Mouse (Mus musculus) stomach, embryonic 16.5 days (tissue): Measurements from ENCODE around the gene Adcy6. TPM values are rescaled to one million over a fixed set of nuclear protein-coding genes. Genes with fewer than 3 reads are reported as not detected.
"Not testable (repeated sequence)": the region's sequence is repeated elsewhere in the genome, so short reads cannot be mapped to it uniquely, and the experiment has no call there.

Experiments used
- ATAC-seq: fragments of 200-750 bp; cut with Nextera tagmentation; 2 replicates; pipeline ENCODE4 v1.8.0; 2017; ENCODE audit warnings: moderate number of reproducible peaks, moderate TSS enrichment; ENCODE audit not compliant: insufficient read depth, low FRiP score
- H3K27ac ChIP-seq: fragments of 300-500 bp; sonication (generic); 2 replicates; pipeline ENCODE4 v1.5.1; 2014; ENCODE audit warnings: low read length
- H3K27me3 ChIP-seq: fragments of 300-500 bp; sonication (generic); 2 replicates; pipeline ENCODE4 v1.6.1; 2014; ENCODE audit warnings: low read length, control low read depth, mixed read lengths; ENCODE audit not compliant: control insufficient read depth, insufficient read depth
- H3K36me3 ChIP-seq: fragments of 300-500 bp; sonication (generic); 2 replicates; pipeline ENCODE4 v1.6.1; 2014; ENCODE audit warnings: low read length; ENCODE audit not compliant: control insufficient read depth, insufficient read depth
- H3K4me1 ChIP-seq: fragments of 300-500 bp; sonication (generic); 2 replicates; pipeline ENCODE4 v1.6.1; 2014; ENCODE audit warnings: low read length, control low read depth, mixed read lengths; ENCODE audit not compliant: control insufficient read depth, insufficient read depth
- H3K4me2 ChIP-seq: fragments of 300-500 bp; sonication (generic); 2 replicates; pipeline ENCODE4 v1.6.1; 2014; ENCODE audit warnings: low read depth, low read length, mixed read lengths
- H3K4me3 ChIP-seq: fragments of 300-500 bp; sonication (generic); replicated peaks from 2 replicates; pipeline ENCODE4 v1.5.1; 2014; ENCODE audit warnings: mild to moderate bottlenecking, low read length
- H3K9ac ChIP-seq: fragments of 300-500 bp; sonication (generic); 2 replicates; pipeline ENCODE4 v1.6.1; 2014; ENCODE audit warnings: low read length
- H3K9me3 ChIP-seq: fragments of 300-500 bp; sonication (generic); replicated peaks from 2 replicates; pipeline ENCODE4 v1.6.1; 2016; ENCODE audit warnings: low read length, control low read depth; ENCODE audit not compliant: control insufficient read depth
- WGBS: fragments of 180-500 bp; shearing (Covaris S2); extraction: QIAGEN DNeasy Blood & Tissue Kit; methylation state at CpG from one replicate; pipeline ENCODE4 v1.1.7; 2014; 5-methylcytosine and 5-hydroxymethylcytosine counted together
- polyA plus RNA-seq: library from polyadenylated mRNA; unstranded; fragments of >200 nt; fragmentation: Nextera tagmentation; extraction: Ambion mirVana; gene quantifications from 2 replicates; pipeline ENCODE4 v1.2.1, GENCODE M21; 2015

The Adcy6 gene
- polyA plus RNA-seq, 1 experiment from 2014 or later: 17.8 TPM

DNA sequence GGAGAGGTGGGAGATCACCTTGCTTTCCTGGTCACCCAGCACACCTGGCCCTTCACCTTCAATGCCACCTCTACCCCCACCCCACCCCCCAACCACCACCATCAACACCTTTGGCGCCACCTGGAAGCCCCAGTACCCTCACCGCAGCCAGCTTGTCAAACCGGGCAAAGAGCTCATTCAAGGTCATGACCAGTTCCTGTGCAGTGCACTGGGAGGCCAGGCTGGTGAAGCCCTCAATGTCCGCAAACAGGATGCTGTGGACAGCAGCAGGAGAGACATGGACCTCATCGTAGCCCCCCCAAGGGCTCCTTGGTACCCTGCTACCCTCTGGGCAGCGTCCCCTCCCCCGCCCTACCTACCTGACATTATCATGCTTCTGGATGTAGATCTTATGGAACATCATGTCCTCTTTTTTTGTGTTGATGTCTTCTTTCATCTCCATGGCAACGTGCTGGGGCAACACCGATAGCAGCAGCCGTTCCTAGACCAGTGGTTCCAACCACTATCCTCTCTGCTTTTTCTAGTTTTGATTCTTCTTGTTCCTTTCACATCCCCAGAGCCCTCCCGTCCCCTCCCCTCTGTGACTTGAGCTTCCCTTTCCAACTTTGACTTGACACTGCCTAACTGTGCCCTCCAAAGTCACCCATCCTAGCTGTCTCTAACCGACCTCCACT lies 9.7 kb downstream of the Adcy6 start:
- peaks cover 31% of the 10 kb centered on the region for H3K36me3 ChIP-seq
- H3K4me1 ChIP-seq: peaks cover 28% of the 10 kb centered on the region
- no peaks in the 10 kb centered on the region for H3K9me3 ChIP-seq
- no peak overlapping the region for H3K4me3 ChIP-seq
- H3K9ac ChIP-seq: peak overlapping the region; percentile 2; the same call in 1 of the 2 replicates
- no peaks in the 10 kb centered on the region for H3K27me3 ChIP-seq
- H3K27ac ChIP-seq: no peak overlapping the region
- ATAC-seq: no peak
- WGBS: 83% methylated on average over 12 of the region's 12 CpGs
- no peak overlapping the region for H3K4me2 ChIP-seq

DNA sequence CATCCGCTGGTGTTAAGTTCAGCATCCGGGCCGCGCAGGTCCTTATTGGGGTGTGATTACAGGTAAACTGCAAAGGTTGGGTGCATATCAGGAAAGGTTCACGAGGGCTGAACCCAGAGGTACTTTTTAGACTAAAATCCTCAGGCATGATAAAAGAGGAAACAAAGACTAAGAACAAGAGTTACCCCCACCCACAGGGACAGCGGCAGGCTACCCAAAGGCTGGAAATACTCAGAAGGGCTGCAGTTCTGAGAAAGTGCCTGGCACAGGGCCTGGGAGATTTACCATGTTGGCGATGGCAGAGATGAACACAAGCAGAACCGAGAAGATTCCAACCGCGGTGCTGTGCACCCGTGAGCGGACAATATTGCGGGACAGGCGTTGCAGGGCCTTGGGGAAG lies 13.3 kb downstream of the Adcy6 start:
- ATAC-seq: no peak
- 90% methylated on average over 14 of the region's 14 CpGs for WGBS
- no peak overlapping the region for H3K9ac ChIP-seq
- no peak overlapping the region for H3K4me2 ChIP-seq
- peaks cover under 1% of the 10 kb centered on the region; the same call in 1 of the 2 replicates for H3K4me1 ChIP-seq
- peaks cover 39% of the 10 kb centered on the region for H3K36me3 ChIP-seq
- no peak overlapping the region for H3K27ac ChIP-seq
- no peaks in the 10 kb centered on the region for H3K9me3 ChIP-seq
- no peak overlapping the region for H3K4me3 ChIP-seq
- no peaks in the 10 kb centered on the region for H3K27me3 ChIP-seq

DNA sequence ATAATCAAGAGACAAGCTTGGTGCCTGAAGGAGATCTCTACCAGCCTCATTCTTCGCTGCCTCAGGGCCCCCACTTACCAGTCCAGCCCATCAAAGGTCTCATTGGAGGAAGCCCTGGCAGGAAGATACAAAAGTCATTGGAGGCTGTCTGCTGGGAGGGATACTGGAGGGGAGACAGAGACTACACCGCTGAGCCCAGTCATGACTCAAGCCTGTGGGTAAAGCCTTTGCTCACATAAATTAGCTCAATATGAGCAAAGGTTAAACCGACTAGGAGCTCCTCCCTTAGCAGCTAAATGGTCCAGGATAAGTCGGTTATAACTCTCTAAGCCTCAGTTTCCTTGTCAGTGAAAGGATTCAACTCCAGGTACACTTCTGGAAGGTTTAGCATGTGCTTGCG lies 14.8 kb downstream of the Adcy6 start:
- no peak for ATAC-seq
- Histone ChIP-seq H3K4me2 (no peak overlapping the region), H3K4me3 (no peak overlapping the region), H3K27me3 (no peaks in the 10 kb centered on the region), H3K27ac (no peak overlapping the region), H3K36me3 (peaks cover 34% of the 10 kb centered on the region), H3K4me1 (no peaks in the 10 kb centered on the region), H3K9me3 (no peaks in the 10 kb centered on the region), H3K9ac (no peak overlapping the region)
- 82% methylated on average over 5 of the region's 5 CpGs for WGBS

DNA sequence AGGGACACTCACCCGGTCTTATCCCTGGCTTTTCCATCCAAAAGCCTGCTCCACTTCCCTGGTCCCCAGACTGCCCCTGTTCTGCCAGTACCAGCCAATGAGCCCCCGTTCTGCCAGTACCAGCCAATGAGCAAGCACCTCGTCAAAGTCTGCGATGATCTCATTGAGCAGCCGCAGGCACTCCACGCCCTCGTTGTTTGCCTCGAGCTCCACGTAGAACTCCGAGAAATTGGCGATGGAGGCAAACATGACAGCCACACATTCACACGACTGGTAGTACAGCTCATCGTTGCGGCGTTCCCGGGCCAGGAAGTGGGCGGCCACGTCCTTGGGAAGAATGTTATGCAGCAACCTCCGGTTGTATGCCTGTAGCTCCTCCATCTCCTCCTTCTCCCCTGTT lies 15.7 kb downstream of the Adcy6 start:
- no peak overlapping the region for H3K4me2 ChIP-seq
- no peaks in the 10 kb centered on the region for H3K9me3 ChIP-seq
- ATAC-seq: no peak
- no peaks in the 10 kb centered on the region for H3K27me3 ChIP-seq
- WGBS: 78% methylated on average over 19 of the region's 19 CpGs
- no peak overlapping the region for H3K27ac ChIP-seq
- no peak overlapping the region for H3K9ac ChIP-seq
- H3K36me3 ChIP-seq: peaks cover 33% of the 10 kb centered on the region
- no peaks in the 10 kb centered on the region for H3K4me1 ChIP-seq
- H3K4me3 ChIP-seq: no peak overlapping the region

DNA sequence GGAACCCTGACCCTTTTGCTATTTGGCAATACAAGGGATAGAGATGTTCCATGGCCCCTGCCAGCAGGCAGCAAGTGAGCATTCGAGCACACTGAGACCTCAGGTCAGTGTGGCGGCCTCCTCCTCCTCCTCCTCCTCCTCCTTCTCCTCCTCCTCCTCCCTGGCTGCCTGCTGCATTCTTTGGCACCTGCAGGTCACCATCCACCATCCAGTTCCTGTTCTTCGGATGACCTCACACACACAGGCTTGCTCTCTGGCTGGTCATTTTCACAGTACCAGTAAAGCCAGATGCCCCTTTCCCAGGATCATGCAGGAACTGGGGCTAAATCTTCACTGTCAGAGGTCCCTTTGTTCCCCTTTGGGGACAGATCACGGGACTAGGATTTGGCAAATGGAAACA lies 18.5 kb downstream of the Adcy6 start:
- no peak for ATAC-seq
- no peak overlapping the region for H3K9ac ChIP-seq
- WGBS: 72% methylated on average over 4 of the region's 4 CpGs
- H3K4me3 ChIP-seq: no peak overlapping the region
- no peaks in the 10 kb centered on the region for H3K4me1 ChIP-seq
- no peaks in the 10 kb centered on the region for H3K9me3 ChIP-seq
- peaks cover 24% of the 10 kb centered on the region for H3K36me3 ChIP-seq
- no peaks in the 10 kb centered on the region for H3K27me3 ChIP-seq
- H3K27ac ChIP-seq: no peak overlapping the region
- H3K4me2 ChIP-seq: no peak overlapping the region

DNA sequence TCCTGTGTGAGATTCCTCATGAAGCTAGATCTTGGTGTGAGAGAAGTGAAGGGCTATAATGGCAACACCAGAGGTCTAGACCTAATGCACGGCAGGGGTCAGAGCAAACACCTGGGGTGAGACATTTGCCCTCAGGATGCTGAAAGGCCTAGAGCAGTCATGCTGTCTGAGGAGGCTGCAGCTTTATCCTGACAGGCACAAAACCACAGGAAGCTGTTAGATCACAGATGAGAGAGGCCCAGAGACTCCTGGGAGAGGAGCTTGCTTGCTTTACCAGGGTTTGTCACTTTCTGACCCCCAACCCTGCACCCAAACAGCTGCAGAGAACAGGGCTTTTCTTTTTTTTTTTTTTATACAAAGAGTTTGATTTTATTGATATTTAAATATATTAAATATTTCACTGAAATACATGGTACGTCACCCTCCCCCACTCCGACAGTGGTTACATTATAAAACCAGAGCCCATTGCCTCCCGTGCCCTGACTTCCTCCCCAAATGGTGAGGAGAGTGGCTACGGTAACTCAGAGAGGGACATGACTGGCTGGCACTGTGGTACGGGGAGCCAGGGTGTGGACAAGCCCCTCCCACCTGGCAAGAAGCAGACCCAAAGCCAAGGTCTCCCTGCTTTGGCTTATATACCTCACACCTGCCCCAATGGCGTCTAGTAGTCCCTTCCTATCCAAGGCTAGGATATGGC lies 20.1 kb downstream of the Adcy6 start:
- WGBS: 58% methylated on average over 7 of the region's 7 CpGs
- Histone ChIP-seq H3K4me2 (no peak overlapping the region), H3K9me3 (no peaks in the 10 kb centered on the region), H3K27me3 (no peaks in the 10 kb centered on the region), H3K27ac (no peak overlapping the region), H3K9ac (no peak overlapping the region), H3K4me3 (no peak overlapping the region), H3K36me3 (peaks cover 17% of the 10 kb centered on the region; the same call in 1 of the 2 replicates), H3K4me1 (no peaks in the 10 kb centered on the region)
- ATAC-seq: no peak

DNA sequence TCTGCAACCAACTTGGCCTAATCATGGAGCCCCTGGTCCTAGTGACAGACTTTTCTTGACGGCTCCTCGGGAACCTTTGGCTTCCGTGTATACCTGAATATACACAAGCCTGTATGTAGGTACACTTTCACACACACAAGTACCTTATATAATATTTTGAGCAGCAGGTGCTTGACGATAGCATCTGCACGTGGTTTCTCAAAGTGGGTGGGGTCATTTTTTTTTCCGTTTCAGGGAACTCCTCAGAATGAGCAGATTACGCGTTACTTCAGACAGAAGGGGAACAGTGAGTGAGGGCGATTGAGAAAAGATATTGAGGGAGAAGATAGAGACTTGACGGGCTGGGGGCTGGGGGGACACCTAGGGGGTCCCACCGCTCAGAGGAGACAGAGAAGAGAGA lies 22.1 kb downstream of the Adcy6 start:
- Histone ChIP-seq H3K4me1 (no peaks in the 10 kb centered on the region), H3K27me3 (no peaks in the 10 kb centered on the region), H3K27ac (no peak overlapping the region), H3K9ac (no peak overlapping the region), H3K9me3 (no peaks in the 10 kb centered on the region), H3K36me3 (peaks cover 11% of the 10 kb centered on the region; the same call in 1 of the 2 replicates), H3K4me2 (no peak overlapping the region), H3K4me3 (no peak overlapping the region)
- no peak for ATAC-seq
- WGBS: 84% methylated on average over 11 of the region's 11 CpGs

DNA sequence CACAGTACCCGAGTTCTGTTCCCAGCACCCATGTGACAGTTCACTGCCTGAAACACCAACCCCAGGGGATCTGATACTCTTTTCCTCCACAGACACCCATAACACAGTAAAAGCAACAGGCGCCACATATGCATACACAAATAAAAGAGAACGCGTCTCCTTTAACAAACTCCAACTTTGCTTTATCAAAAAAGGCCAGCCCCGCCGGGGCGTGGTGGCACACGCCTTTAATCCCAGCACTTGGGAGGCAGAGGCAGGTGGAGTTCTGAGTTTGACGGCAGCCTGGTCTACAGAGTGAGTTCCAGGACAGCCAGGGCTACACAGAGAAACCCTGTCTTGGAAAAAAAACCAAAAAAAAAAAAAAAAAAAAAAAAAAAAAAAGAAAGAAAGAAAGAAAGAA lies 23.7 kb downstream of the Adcy6 start:
- H3K9me3 ChIP-seq, H3K4me3 ChIP-seq, H3K27ac ChIP-seq, H3K4me1 ChIP-seq, H3K27me3 ChIP-seq, ATAC-seq, H3K36me3 ChIP-seq, H3K4me2 ChIP-seq, H3K9ac ChIP-seq: not testable (repeated sequence)
- WGBS: 52% methylated on average over 9 of the region's 9 CpGs

DNA sequence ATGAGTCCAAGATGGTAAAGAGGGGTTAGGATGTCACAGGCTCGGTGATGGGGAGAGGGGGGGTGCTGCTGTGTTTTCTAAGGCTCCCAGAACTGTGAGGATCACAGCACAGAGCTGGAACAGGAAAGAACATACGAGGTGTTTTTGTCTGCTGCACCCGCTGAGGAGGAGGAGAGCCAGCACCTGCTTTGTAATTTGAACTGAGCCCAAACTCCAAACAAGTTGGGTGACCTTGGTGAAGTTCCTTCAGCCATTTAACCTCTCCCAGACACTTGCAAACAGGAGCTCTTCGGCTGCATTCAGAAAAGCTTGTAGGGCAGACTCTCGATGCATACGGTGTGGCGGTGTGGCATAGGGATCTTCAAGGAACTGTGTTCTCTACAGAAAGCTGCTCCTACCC lies 24.5 kb downstream of the Adcy6 start:
- H3K4me3 ChIP-seq: no peak overlapping the region
- H3K4me2 ChIP-seq: no peak overlapping the region
- no peaks in the 10 kb centered on the region for H3K36me3 ChIP-seq
- no peak overlapping the region for H3K9ac ChIP-seq
- no peaks in the 10 kb centered on the region for H3K4me1 ChIP-seq
- peak overlapping the region; percentile 66 for H3K27ac ChIP-seq
- ATAC-seq: no peak
- H3K9me3 ChIP-seq: no peaks in the 10 kb centered on the region
- H3K27me3 ChIP-seq: no peaks in the 10 kb centered on the region
- WGBS: 31% methylated on average over 7 of the region's 7 CpGs
